Mouse (Mus musculus) megakaryocyte, adult 5-6 weeks (primary cell): Measurements from ENCODE around the gene Cdc42ep1. TPM values are rescaled to one million over a fixed set of nuclear protein-coding genes. Genes with fewer than 3 reads are reported as not detected.

Source experiments
- ATAC-seq: 2 replicates; pipeline ENCODE4 v1.8.0; 2016; ENCODE audit warnings: mild to moderate bottlenecking, inconsistent platforms; ENCODE audit not compliant: poor library complexity, severe bottlenecking
- total RNA-seq, 2 experiments: library from RNA; stranded (forward) in 1 of 2; stranded (reverse) in 1 of 2; fragments of 153-499, 151-499 nt in 1 of 2; fragments of 221-1000, 200-1000 nt in 1 of 2; gene quantifications; 2 replicates each; pipeline versions ENCODE4 v1.2.3 to v1.2.4; 2015 to 2017

Cdc42ep1 gene
- total RNA-seq, 2 experiments from 2014 or later: 0.26 TPM; not detected in 1

DNA sequence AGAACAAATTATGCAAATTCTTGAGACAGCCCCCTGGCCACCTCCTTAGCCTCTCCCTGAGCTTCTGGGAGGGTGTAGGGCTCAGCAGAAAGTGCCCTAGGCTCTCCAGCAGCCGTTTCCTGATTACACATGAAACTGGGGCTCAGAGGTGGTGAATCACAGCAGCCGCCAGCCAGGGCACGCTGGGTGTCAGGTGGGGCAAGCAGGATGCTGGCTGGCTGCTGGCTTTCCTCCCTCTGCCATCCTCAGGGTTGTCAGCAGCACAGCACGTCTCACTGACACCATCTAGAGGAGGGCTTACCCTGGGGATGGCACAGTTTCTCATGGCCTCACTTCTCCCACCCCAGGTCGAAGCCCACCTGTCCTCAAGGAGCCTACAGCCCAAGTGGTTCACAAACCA is 14.1 kb upstream of the Cdc42ep1 start:
- ATAC-seq: no peak

DNA sequence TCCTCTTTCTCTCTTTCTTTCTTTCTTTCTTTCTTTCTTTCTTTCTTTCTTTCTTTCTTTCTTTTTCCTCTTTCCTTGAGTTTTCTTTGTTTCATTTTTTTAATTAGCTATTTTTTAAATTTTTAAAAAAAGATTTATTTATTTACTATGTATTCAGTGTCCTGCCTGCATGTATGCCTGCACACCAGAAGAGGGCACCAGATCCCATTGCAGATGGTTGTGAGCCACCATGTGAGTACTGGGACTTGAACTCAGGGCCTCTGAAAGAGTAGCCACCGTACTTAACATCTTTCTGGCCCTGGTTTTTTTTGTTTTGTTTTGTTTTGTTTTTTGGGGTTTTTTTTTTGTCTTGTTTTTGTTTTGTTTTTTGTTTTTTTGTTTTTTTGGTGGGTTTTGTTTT is 12.8 kb upstream of the Cdc42ep1 start:
- no peak for ATAC-seq

DNA sequence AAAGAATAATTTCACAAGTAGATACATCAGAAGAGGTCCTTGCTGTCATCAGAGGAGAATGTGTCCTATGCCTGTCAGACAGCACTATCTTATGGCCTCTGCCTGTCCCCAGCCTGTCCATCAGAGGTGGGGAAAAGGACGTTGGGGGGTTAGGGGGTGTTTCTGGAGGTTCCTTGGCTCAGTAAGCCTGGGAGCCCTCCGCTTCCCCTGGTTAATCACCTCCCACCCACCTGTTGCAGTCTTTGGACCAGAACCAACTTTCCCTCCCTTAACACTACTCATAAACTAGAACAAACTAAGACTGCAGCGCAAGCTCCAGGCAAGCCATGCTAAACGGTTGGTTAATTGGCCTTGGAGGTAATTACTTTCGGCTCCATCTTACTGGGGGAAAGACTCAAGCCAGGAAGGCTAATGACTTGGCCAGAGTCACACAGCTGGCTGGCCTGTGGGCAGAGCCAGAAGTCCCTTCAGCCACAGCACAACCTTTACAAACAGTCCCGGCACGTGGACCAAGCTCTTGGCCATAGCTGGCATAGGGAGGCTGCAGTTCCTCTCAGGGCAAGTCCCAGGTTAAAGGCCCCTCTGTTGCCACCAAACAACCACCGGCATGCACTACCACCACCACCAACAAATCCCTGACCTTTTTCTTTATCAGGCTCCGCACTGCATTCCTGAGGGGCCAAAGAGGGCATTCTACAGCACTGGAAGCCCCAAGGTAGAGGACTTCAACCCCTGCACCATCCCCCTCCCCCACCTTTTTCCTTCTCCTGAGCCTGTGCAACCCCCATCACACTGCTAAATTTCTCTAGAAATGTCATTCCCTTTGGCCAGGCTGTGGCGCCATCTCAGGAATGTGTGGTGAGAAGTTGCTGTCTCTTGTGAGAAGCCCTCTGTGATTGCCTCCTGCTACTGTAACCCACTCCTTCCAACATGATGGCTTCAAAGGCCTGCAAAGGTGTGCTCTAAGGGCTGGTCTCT is 11.4 kb upstream of the Cdc42ep1 start:
- ATAC-seq: no peak

DNA sequence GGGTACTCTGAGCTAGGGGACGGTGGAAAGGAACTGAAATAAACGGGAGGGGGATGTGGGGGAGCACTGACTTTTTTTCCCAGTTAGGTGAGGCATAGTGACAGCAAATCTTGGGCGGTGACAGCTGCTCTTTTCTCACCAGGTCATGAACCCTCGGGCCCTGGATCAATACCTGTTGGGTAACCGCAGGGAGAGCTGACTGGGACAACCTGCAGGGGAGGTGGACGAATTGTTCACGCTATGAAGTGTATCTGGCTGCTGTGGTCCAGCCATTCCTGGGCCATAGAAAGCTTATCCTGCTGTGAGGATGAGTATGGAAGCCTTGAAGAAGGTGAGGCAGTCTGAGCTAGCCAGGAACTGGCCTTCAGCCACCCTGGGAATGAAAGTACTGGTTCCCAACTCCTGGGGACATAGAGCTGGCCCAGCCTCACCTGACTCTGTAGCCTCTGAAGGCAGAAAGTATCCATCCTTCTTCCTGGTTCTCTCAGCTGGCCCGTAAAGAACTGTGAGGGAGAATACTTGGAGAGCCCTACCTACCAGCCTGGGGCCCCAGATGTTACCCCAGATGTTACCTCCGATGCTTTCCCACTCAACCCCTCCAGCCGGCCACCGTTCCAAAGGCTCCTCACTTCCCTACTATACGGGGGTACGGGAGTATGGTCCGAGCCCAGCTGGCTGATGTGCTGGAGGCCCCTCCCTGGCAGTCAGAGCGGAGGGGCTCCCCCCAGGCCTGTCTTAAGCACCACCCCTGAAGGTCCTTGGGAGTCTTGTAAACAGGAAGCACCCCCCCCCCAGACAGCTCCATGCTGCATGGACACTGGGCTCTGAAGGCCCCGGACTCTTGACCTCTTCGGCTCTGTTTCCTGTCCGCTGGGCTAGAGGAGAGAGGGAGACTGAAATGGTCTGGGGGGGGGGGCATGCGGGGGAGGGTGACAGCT is 10.4 kb upstream of the Cdc42ep1 start:
- no peak for ATAC-seq

GRCm38 (mm10) chr15:78832701-78833123 is 9.7 kb upstream of the Cdc42ep1 start:
- ATAC-seq: no peak

- no peak for ATAC-seq
Measured at GRCm38 (mm10) chr15:78833582-78833981, 8.8 kb upstream of the Cdc42ep1 start.

DNA sequence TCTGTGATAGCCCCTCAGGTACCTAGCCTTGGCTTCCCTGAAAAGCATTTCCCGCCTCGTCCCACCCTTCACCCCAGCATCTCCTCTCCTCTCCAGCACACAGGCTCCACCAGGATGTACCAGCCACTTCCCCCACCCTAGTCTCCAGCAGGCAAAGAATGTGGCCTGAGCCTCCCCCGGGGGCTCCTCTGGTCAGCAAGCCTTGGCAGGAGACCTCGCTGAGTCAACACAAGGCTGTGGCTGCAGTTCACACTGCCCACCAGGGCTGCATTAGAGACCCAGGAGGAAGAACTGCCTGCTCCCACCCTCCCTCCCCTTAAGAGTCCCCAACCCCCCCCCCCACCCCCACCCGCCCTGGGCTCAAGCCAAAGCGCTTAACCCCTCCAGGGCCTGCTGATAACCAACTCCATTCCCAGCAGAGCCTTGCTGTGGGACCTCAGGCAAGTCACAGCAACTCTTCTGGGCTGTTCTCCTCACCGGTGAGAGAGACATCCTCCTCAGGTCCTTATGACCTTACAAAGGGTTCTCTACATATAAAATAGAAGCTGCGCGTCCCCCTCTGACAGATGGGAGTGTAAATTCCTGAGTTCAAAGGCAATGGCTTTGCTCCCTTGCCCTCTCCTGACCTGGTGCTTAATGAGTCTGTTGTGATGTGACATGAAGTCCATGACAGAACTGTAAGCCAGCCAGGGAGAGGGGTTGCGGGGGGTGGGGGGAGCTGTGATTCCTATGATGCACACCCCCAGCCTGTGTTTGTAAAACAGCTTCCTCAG is 8.0 kb upstream of the Cdc42ep1 start:
- no peak for ATAC-seq

DNA sequence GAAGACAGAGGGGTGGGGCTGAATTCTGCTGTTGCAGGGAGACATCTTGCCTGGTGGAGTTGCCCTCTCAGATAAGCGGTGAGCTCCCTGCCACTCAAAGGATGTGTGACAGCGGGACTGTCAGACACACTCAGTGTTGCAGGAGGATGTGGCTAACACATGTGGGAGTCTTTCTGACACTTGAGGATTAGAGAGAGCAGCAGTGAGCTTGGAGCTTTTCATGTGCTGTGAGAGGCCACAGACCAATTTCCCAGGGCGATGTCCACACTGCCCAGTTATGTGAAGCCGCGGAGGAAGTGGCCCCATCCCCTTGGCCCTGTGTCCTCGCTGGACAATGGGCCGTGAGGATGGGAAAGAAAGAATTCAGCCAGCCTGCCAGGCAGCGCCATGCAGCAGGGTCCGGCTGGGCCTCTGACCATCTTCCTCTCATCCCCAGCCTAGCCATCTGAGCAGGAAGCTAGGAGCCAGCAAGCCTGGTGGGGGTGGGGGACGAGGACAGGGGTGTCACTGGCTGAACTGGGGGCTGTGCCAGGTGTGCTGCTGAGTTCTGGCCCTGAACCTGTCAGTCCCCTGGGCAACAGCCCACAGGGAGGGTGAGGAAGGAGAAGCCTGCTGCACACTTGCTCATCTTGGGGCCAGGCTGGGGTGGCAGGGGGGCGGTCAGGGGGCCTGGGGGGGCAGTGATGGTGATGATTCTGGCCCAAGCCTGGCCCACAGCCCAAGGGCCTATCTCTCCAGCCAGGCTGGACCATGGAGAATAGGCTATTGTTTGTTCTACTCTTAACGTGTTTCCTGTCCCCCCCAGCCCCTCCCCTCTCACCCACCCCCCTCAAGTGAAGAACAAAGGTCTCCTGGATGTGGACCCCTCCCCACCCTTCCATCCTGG is 7.0 kb upstream of the Cdc42ep1 start:
- peak; percentile 62 for ATAC-seq

GRCm38 (mm10) chr15:78836086-78836621 is 6.3 kb upstream of the Cdc42ep1 start:
- no peak for ATAC-seq

DNA sequence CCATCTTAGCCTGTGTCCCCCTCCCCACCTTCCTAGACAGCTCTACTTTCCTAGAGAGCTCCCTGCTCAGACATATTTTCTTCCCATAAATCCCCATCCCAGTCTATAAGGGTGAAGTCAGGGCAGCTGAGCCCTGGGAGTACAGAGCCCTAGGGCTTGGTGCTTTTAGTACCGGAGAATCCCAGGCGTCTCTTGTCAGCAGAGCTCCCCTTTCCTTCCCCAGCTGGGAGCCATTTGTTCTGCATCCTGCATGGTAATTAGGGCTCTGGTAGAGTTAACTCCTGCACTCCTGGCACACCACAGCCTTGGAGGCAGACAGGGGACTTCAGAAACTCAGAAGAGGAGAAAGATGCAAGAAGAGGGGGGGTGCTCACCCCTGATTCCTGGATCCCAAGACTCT is 2.7 kb upstream of the Cdc42ep1 start:
- no peak for ATAC-seq

- ATAC-seq: no peak
Measured at GRCm38 (mm10) chr15:78840241-78840640, 2.2 kb upstream of the Cdc42ep1 start.

- no peak for ATAC-seq
Measured at GRCm38 (mm10) chr15:78840751-78841150, 1.7 kb upstream of the Cdc42ep1 start.

DNA sequence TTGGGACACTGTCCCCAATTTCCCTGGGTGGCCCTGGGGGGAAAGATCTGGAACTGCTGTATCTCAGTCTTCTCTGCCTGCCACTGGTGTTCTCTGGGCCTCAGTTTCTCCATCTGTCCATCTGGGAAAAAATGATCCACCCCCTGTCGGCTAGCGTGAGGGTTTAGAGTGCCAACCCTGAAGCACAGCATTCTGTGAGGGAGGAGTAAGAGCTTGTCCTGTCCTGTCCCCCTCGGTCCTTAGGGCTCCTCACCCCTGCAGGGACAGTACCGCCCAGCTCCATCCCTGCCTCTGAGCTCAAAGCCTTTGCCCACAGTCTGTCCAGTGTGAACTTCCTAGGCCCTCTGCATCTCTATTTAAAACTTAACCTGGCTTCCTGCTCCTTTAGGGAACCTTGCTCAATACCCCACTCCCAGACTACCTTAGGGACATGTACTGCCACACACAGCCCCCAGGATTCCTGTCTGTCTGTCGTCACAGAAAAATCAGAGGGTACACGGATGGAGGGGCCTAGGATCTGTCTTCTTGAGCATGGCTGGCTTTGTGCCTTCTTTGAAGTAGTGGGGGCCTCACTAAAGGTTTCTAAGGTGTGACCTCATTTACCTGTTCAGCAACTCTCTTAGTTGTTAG is 1.1 kb upstream of the Cdc42ep1 start:
- ATAC-seq: no peak

- ATAC-seq: peak; percentile 50
Measured at GRCm38 (mm10) chr15:78843581-78844469, 1.4 kb downstream of the Cdc42ep1 start.

- no peak for ATAC-seq
Measured at GRCm38 (mm10) chr15:78844791-78845190, 2.4 kb downstream of the Cdc42ep1 start.

DNA sequence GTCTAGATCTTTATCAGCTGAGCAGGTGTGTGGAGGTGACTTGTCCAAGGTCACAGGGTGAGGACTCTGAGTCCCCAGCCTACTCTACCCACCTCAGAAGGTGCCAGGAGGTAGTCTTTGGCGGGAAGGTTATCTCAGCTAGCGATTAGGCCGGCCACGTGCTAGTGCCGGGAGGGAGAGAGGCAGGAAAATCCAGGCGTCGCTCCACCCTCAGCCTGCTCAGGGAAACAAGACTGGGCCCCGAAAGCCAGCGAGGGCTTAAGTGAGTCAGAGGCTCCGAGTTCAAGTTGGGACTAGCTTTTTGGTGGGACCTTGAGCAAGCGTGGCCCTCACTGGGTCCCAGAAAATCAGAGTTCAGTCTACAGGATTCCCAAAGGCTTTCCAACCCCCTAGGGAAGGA is 2.9 kb downstream of the Cdc42ep1 start:
- ATAC-seq: no peak

DNA sequence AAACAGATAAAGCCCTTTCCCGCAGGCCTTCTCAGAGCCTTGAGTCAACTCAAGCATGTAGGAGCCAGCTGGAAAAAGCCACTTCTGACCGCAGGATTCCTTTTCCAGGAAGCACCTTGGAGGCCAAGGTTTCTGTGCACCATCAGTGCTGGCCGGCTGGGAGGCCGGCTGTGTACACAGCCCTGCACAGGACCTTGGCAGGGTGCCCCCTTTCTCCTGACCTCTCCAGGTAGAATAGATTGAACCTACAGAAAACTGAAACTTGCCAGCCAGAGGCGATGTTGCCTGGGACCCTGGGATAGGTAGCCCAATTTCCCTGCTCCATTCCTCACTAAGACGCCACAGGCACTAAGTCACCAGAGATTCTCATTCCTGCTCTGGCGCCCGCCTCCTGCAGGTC is 3.4 kb downstream of the Cdc42ep1 start:
- ATAC-seq: no peak

DNA sequence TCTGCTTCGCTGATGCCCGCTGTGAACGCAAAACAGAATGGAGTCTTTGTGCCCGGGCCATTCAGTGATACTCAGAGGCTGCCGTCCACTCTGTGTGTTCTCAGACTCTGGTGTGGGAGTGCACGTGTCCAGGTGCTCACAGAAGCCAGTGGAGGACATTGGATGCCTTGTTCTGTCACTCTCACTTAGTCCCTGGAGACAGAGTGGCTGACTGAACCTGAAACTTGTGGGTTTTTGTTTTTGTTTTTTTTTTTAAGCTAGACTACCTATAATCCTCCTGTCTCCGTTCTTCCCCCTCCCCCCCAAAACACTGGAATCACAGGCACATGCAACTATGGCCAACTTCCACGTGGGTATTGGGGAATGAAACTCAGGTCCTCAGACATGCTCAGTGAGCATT is 3.9 kb downstream of the Cdc42ep1 start:
- ATAC-seq: no peak
